Mouse (Mus musculus) stomach, postnatal 0 days (tissue): ENCODE results near the gene 1810010D01Rik. TPM values are rescaled to one million over a fixed set of nuclear protein-coding genes. Genes with fewer than 3 reads are reported as not detected.

Experiments
- ATAC-seq: fragments of 200-750 bp; cut with Nextera tagmentation; 2 replicates; pipeline ENCODE4 v1.8.0; 2017; ENCODE audit not compliant: low FRiP score, low TSS enrichment
- DNase-seq: peaks from one replicate; pipeline ENCODE4 v3.0.0-alpha.2; 2016; ENCODE audit warnings: low spot score
- H3K27ac ChIP-seq: fragments of 300-500 bp; sonication (generic); replicated peaks from 2 replicates; pipeline ENCODE4 v1.5.1; 2014; ENCODE audit warnings: mild to moderate bottlenecking, control low read depth
- H3K27me3 ChIP-seq: fragments of 300-500 bp; sonication (generic); 2 replicates; pipeline ENCODE4 v1.6.1; 2014; ENCODE audit warnings: low read length; ENCODE audit not compliant: control insufficient read depth, insufficient read depth
- H3K36me3 ChIP-seq: fragments of 300-500 bp; sonication (generic); 2 replicates; pipeline ENCODE4 v1.6.1; 2014; ENCODE audit warnings: low read length, mixed read lengths; ENCODE audit not compliant: control insufficient read depth, insufficient read depth
- H3K4me1 ChIP-seq: fragments of 300-500 bp; sonication (generic); replicated peaks from 2 replicates; pipeline ENCODE4 v1.6.1; 2014; ENCODE audit warnings: antibody characterized with exemption; ENCODE audit not compliant: control insufficient read depth, insufficient read depth
- H3K4me2 ChIP-seq: fragments of 300-500 bp; sonication (generic); replicated peaks from 2 replicates; pipeline ENCODE4 v1.6.1; 2014; ENCODE audit warnings: low read depth, mild to moderate bottlenecking, control low read depth, moderate library complexity
- H3K4me3 ChIP-seq: fragments of 300-500 bp; sonication (generic); 2 replicates; pipeline ENCODE4 v1.5.1; 2014; ENCODE audit warnings: low read depth, low read length, control low read depth
- H3K9ac ChIP-seq: fragments of 300-500 bp; sonication (generic); 2 replicates; pipeline ENCODE4 v1.6.1; 2014; ENCODE audit warnings: mild to moderate bottlenecking, low read length, control low read depth, mixed read lengths
- H3K9me3 ChIP-seq: fragments of 300-500 bp; sonication (generic); 2 replicates; pipeline ENCODE4 v1.6.1; 2016; ENCODE audit warnings: low read length; ENCODE audit not compliant: control insufficient read depth
- CTCF ChIP-seq: IDR thresholded peaks from 2 replicates; pipeline ENCODE4 v1.5.1; 2016; ENCODE audit warnings: antibody characterized with exemption, low read depth, mild to moderate bottlenecking, moderate library complexity
- EP300 ChIP-seq: optimal IDR thresholded peaks from 2 replicates; pipeline ENCODE3; 2016; ENCODE audit warnings: antibody characterized with exemption
- WGBS: fragments of 180-500 bp; shearing (Covaris S2); extraction: QIAGEN DNeasy Blood & Tissue Kit; methylation state at CpG from one replicate; pipeline ENCODE4 v1.1.7; 2014; 5-methylcytosine and 5-hydroxymethylcytosine counted together
- polyA plus RNA-seq: library from polyadenylated mRNA; unstranded; fragments of >200 nt; fragmentation: Nextera tagmentation; extraction: Ambion mirVana; gene quantifications from 2 replicates; pipeline ENCODE4 v1.2.1, GENCODE M21; 2015

The 1810010D01Rik gene
- polyA plus RNA-seq, 1 experiment from 2014 or later, result 111 TPM

- WGBS, result 81% methylated on average over 10 of the region's 10 CpGs
- Histone ChIP-seq H3K27ac (no peak overlapping the region), H3K4me2 (no peak overlapping the region), H3K4me1 (0 out of 2 replicates have a peak, but pooled peaks cover 3% of the 10 kb centered on the region), H3K4me3 (no peak overlapping the region), H3K27me3 (no peaks in the 10 kb centered on the region), H3K36me3 (no peaks in the 10 kb centered on the region), H3K9ac (no peak overlapping the region), H3K9me3 (no peaks in the 10 kb centered on the region)
- ATAC-seq (no peak), DNase-seq (no peak)
- TF ChIP-seq CTCF (no peak), EP300 (no peak)
Measured at GRCm38 (mm10) chr7:145234841-145235790, 27.2 kb upstream of the 1810010D01Rik start.

- DNase-seq (peak; percentile 57), ATAC-seq (peak; percentile 69)
- no peak for TF ChIP-seq CTCF
- no peak for TF ChIP-seq EP300
- Histone ChIP-seq H3K4me1 (0 out of 2 replicates have a peak, but pooled peaks cover 3% of the 10 kb centered on the region), H3K36me3 (no peaks in the 10 kb centered on the region), H3K27ac (no peak overlapping the region), H3K9me3 (no peaks in the 10 kb centered on the region), H3K4me3 (no peak overlapping the region), H3K27me3 (no peaks in the 10 kb centered on the region), H3K9ac (no peak overlapping the region), H3K4me2 (no peak overlapping the region)
- 54% methylated on average over 9 of the region's 9 CpGs for WGBS
Measured at GRCm38 (mm10) chr7:145231659-145232058, 23.7 kb upstream of the 1810010D01Rik start.

DNA sequence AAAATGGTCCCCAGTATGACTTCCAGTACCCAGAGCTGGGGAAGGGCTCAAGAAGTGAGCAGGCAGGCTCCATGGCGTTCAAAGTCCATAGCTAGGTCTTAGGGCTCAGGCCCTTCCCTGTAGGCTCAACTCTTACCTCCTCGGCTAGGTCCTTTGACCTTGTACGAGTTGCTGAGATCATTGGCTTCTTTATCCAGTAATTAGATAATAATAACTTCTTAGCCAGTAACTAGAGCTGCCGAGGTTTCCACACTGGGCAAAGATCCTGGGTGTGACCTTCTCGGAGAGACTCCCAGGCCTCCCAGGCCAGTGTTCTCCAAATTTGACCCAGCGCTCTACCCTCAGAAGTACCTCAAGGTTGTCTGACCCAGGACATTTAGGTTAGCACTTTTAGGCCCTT lies 18.7 kb upstream of the 1810010D01Rik start:
- no peaks in the 10 kb centered on the region for H3K27me3 ChIP-seq
- no peaks in the 10 kb centered on the region for H3K9me3 ChIP-seq
- WGBS, result 75% methylated on average over 6 of the region's 6 CpGs
- H3K4me2 ChIP-seq, result no peak overlapping the region
- DNase-seq (no peak), ATAC-seq (0 out of 2 replicates have a peak, but pooled peaks have one; percentile 19)
- no peak overlapping the region for H3K27ac ChIP-seq
- no peaks in the 10 kb centered on the region for H3K36me3 ChIP-seq
- TF ChIP-seq EP300, result no peak
- TF ChIP-seq CTCF, result no peak
- H3K4me3 ChIP-seq, result no peak overlapping the region
- H3K9ac ChIP-seq, result no peak overlapping the region
- peaks cover 8% of the 10 kb centered on the region for H3K4me1 ChIP-seq

- no peak overlapping the region for H3K4me3 ChIP-seq
- no peak overlapping the region for H3K27ac ChIP-seq
- no peaks in the 10 kb centered on the region for H3K27me3 ChIP-seq
- DNase-seq (no peak), ATAC-seq (no peak)
- no peak overlapping the region for H3K4me2 ChIP-seq
- peaks cover 7% of the 10 kb centered on the region for H3K4me1 ChIP-seq
- 82% methylated on average over 6 of the region's 6 CpGs for WGBS
- no peak overlapping the region for H3K9ac ChIP-seq
- TF ChIP-seq EP300, result no peak
- TF ChIP-seq CTCF, result no peak
- H3K36me3 ChIP-seq, result no peaks in the 10 kb centered on the region
- H3K9me3 ChIP-seq, result no peaks in the 10 kb centered on the region
Measured at GRCm38 (mm10) chr7:145225626-145226025, 17.7 kb upstream of the 1810010D01Rik start.

- H3K9ac ChIP-seq, result 0 out of 2 replicates have a peak overlapping the region, but pooled peaks have one; percentile 8
Measured at GRCm38 (mm10) chr7:145221841-145222689, 14.1 kb upstream of the 1810010D01Rik start.

More at GRCm38 (mm10) chr7:145221841-145222689, 14.1 kb upstream of the 1810010D01Rik start:
- no peak overlapping the region for H3K4me3 ChIP-seq
- H3K4me2 ChIP-seq, result no peak overlapping the region
- ATAC-seq (peak; percentile 92), DNase-seq (peak; percentile 78)
- no peaks in the 10 kb centered on the region for H3K36me3 ChIP-seq
- peaks cover 7% of the 10 kb centered on the region for H3K4me1 ChIP-seq
- H3K27me3 ChIP-seq, result no peaks in the 10 kb centered on the region
- WGBS, result 0% methylated on average over 2 of the region's 2 CpGs
- H3K27ac ChIP-seq, result peak overlapping the region; percentile 87
- TF ChIP-seq CTCF, result peak; percentile 69
- peak; percentile 69 for TF ChIP-seq EP300
- H3K9me3 ChIP-seq, result no peaks in the 10 kb centered on the region
